Mouse (Mus musculus): ENCODE results near the gene Trim67.

- TF ChIP-seq POLR2A (IDR thresholded peaks at IDR 0.05; ENCODE audit: control insufficient read depth, extremely low read depth, insufficient read depth, low read length, poor library complexity), result no peak
- TF ChIP-seq CTCF (IDR thresholded peaks at IDR 0.05; ENCODE audit: borderline replicate concordance, control insufficient read depth, extremely low read depth, insufficient read depth, low read length, poor library complexity), result no peak
Measured at GRCm38 (mm10) chr8:124831531-124831930, 38.6 kb downstream of the Trim67 start.

All from thymus, adult 2 months (tissue).